Mouse (Mus musculus) forebrain, embryonic 16.5 days (tissue): ENCODE results near the gene Lifr. TPM values are rescaled to one million over a fixed set of nuclear protein-coding genes. Genes with fewer than 3 reads are reported as not detected.

ENCODE experiments used
- ATAC-seq: fragments of 200-750 bp; cut with Nextera tagmentation; 2 replicates; pipeline ENCODE4 v1.8.0; 2017; ENCODE audit warnings: mild to moderate bottlenecking, moderate library complexity
- H3K27ac ChIP-seq: fragments of 300-500 bp; sonication (generic); 2 replicates; pipeline ENCODE4 v1.5.1; 2014; ENCODE audit warnings: low read length, control low read depth
- H3K27me3 ChIP-seq: fragments of 300-500 bp; sonication (generic); replicated peaks from 2 replicates; pipeline ENCODE4 v1.6.1; 2014; ENCODE audit warnings: low read length; ENCODE audit not compliant: control insufficient read depth, insufficient read depth
- H3K36me3 ChIP-seq: fragments of 300-500 bp; sonication (generic); 2 replicates; pipeline ENCODE4 v1.6.1; 2014; ENCODE audit not compliant: control insufficient read depth, insufficient read depth
- H3K4me1 ChIP-seq: fragments of 300-500 bp; sonication (generic); replicated peaks from 2 replicates; pipeline ENCODE4 v1.6.1; 2014; ENCODE audit warnings: low read length; ENCODE audit not compliant: control insufficient read depth, insufficient read depth
- H3K4me2 ChIP-seq: fragments of 300-500 bp; sonication (generic); 2 replicates; pipeline ENCODE4 v1.6.1; 2014; ENCODE audit warnings: mild to moderate bottlenecking, low read length, control low read depth
- H3K4me3 ChIP-seq: fragments of 300-500 bp; sonication (generic); replicated peaks from 2 replicates; pipeline ENCODE4 v1.5.1; 2014; ENCODE audit warnings: mild to moderate bottlenecking, low read length, control low read depth
- H3K9ac ChIP-seq: fragments of 300-500 bp; sonication (generic); replicated peaks from 2 replicates; pipeline ENCODE4 v1.6.1; 2014; ENCODE audit warnings: low read depth, low read length, control low read depth
- H3K9me3 ChIP-seq: fragments of 300-500 bp; sonication (generic); 2 replicates; pipeline ENCODE4 v1.6.1; 2016; ENCODE audit warnings: low read length; ENCODE audit not compliant: control insufficient read depth
- WGBS: fragments of 180-500 bp; shearing (Covaris S2); extraction: QIAGEN DNeasy Blood & Tissue Kit; methylation state at CpG from one replicate; pipeline ENCODE4 v1.1.7; 2014; 5-methylcytosine and 5-hydroxymethylcytosine counted together
- polyA plus RNA-seq: library from polyadenylated mRNA; unstranded; fragments of >200 nt; fragmentation: Nextera tagmentation; extraction: Ambion mirVana; gene quantifications from 2 replicates; pipeline ENCODE4 v1.2.1, GENCODE M21; 2015

Lifr gene
- polyA plus RNA-seq, 1 experiment from 2014 or later, result 7.4 TPM

GRCm38 (mm10) chr15:7075185-7075584, 15.2 kb upstream of the Lifr start:
- H3K27me3 ChIP-seq, result no peaks in the 10 kb centered on the region
- no peak overlapping the region for H3K4me3 ChIP-seq
- H3K36me3 ChIP-seq, result no peaks in the 10 kb centered on the region
- peak; percentile 75 for ATAC-seq
- H3K9me3 ChIP-seq, result no peaks in the 10 kb centered on the region
- H3K9ac ChIP-seq, result no peak overlapping the region
- no peak overlapping the region for H3K4me2 ChIP-seq
- peaks cover 9% of the 10 kb centered on the region for H3K4me1 ChIP-seq
- no peak overlapping the region for H3K27ac ChIP-seq
- WGBS, result 63% methylated on average over 6 of the region's 6 CpGs

- ATAC-seq, result no peak
- no peaks in the 10 kb centered on the region for H3K36me3 ChIP-seq
- H3K27ac ChIP-seq, result no peak overlapping the region
- H3K4me1 ChIP-seq, result peaks cover 5% of the 10 kb centered on the region
- H3K9ac ChIP-seq, result no peak overlapping the region
- H3K9me3 ChIP-seq, result no peaks in the 10 kb centered on the region
- WGBS, result 39% methylated on average over 2 of the region's 2 CpGs
- H3K27me3 ChIP-seq, result no peaks in the 10 kb centered on the region
- H3K4me2 ChIP-seq, result no peak overlapping the region
- H3K4me3 ChIP-seq, result no peak overlapping the region
These were observed 12.1 kb upstream of the Lifr start for GRCm38 (mm10) chr15:7078356-7078755.

- no peak for ATAC-seq
- Histone ChIP-seq H3K27me3 (no peaks in the 10 kb centered on the region), H3K4me3 (no peak overlapping the region), H3K4me2 (no peak overlapping the region), H3K9ac (no peak overlapping the region), H3K4me1 (peaks cover 5% of the 10 kb centered on the region), H3K27ac (no peak overlapping the region), H3K36me3 (no peaks in the 10 kb centered on the region), H3K9me3 (no peaks in the 10 kb centered on the region)
- WGBS, result 93% methylated on average over 4 of the region's 4 CpGs
These were observed 10.6 kb upstream of the Lifr start for GRCm38 (mm10) chr15:7079631-7080337.

- H3K27me3 ChIP-seq, result no peaks in the 10 kb centered on the region
- no peak overlapping the region for H3K4me2 ChIP-seq
- no peak overlapping the region for H3K27ac ChIP-seq
- H3K4me3 ChIP-seq, result no peak overlapping the region
- 0 out of 2 replicates have a peak, but pooled peaks cover 3% of the 10 kb centered on the region for H3K4me1 ChIP-seq
- H3K36me3 ChIP-seq, result no peaks in the 10 kb centered on the region
- ATAC-seq, result no peak
- H3K9ac ChIP-seq, result no peak overlapping the region
- 78% methylated on average over 13 of the region's 15 CpGs for WGBS
- no peaks in the 10 kb centered on the region for H3K9me3 ChIP-seq
These were observed 9.3 kb upstream of the Lifr start for GRCm38 (mm10) chr15:7080916-7081626.

- 0 out of 2 replicates have a peak, but pooled peaks cover 3% of the 10 kb centered on the region for H3K4me1 ChIP-seq
- no peak overlapping the region for H3K9ac ChIP-seq
- no peaks in the 10 kb centered on the region for H3K36me3 ChIP-seq
- H3K4me3 ChIP-seq, result no peak overlapping the region
- no peak for ATAC-seq
- H3K9me3 ChIP-seq, result no peaks in the 10 kb centered on the region
- 38% methylated on average over 15 of the region's 15 CpGs for WGBS
- no peak overlapping the region for H3K4me2 ChIP-seq
- no peaks in the 10 kb centered on the region for H3K27me3 ChIP-seq
- no peak overlapping the region for H3K27ac ChIP-seq
These were observed 8.6 kb upstream of the Lifr start for GRCm38 (mm10) chr15:7081795-7082194.

- H3K36me3 ChIP-seq, result no peaks in the 10 kb centered on the region
- WGBS, result 96% methylated on average over 3 of the region's 3 CpGs
- no peak overlapping the region for H3K27ac ChIP-seq
- no peak for ATAC-seq
- no peak overlapping the region for H3K9ac ChIP-seq
- H3K4me2 ChIP-seq, result no peak overlapping the region
- H3K4me1 ChIP-seq, result 0 out of 2 replicates have a peak, but pooled peaks cover 3% of the 10 kb centered on the region
- no peak overlapping the region for H3K4me3 ChIP-seq
- no peaks in the 10 kb centered on the region for H3K9me3 ChIP-seq
- no peaks in the 10 kb centered on the region for H3K27me3 ChIP-seq
These were observed 7.5 kb upstream of the Lifr start for GRCm38 (mm10) chr15:7082901-7083300.

- Histone ChIP-seq H3K4me1 (0 out of 2 replicates have a peak, but pooled peaks cover 3% of the 10 kb centered on the region), H3K27ac (no peak overlapping the region), H3K4me2 (no peak overlapping the region), H3K9me3 (no peaks in the 10 kb centered on the region), H3K36me3 (no peaks in the 10 kb centered on the region), H3K27me3 (no peaks in the 10 kb centered on the region), H3K9ac (no peak overlapping the region), H3K4me3 (no peak overlapping the region)
- WGBS, result 35% methylated on average over 8 of the region's 8 CpGs
- peak; percentile 63 for ATAC-seq
These were observed 5.5 kb upstream of the Lifr start for GRCm38 (mm10) chr15:7084780-7085497.

GRCm38 (mm10) chr15:7088691-7089090, 1.7 kb upstream of the Lifr start:
- Histone ChIP-seq H3K4me1 (0 out of 2 replicates have a peak, but pooled peaks cover 3% of the 10 kb centered on the region), H3K27me3 (no peaks in the 10 kb centered on the region), H3K4me2 (no peak overlapping the region), H3K36me3 (no peaks in the 10 kb centered on the region), H3K27ac (no peak overlapping the region), H3K4me3 (no peak overlapping the region), H3K9me3 (no peaks in the 10 kb centered on the region), H3K9ac (no peak overlapping the region)
- no peak for ATAC-seq
- 25% methylated on average over 2 of the region's 2 CpGs for WGBS

- no peaks in the 10 kb centered on the region for H3K9me3 ChIP-seq
- no peak for ATAC-seq
- 45% methylated on average over 8 of the region's 8 CpGs for WGBS
- no peaks in the 10 kb centered on the region for H3K27me3 ChIP-seq
- no peak overlapping the region for H3K27ac ChIP-seq
- H3K36me3 ChIP-seq, result no peaks in the 10 kb centered on the region
- no peak overlapping the region for H3K4me3 ChIP-seq
- H3K9ac ChIP-seq, result no peak overlapping the region
- H3K4me2 ChIP-seq, result no peak overlapping the region
- H3K4me1 ChIP-seq, result no peaks in the 10 kb centered on the region
These were observed 1.9 kb downstream of the Lifr start for GRCm38 (mm10) chr15:7092321-7092720.
